Mouse (Mus musculus) thymus, adult 2 months (tissue): ENCODE results near the gene Macrod2.

Experiments used
- CTCF ChIP-seq: fragments of 200-500 bp; IDR thresholded peaks from 2 replicates; pipeline ENCODE4 v1.5.1; 2012; ENCODE audit warnings: mild to moderate bottlenecking, control low read depth, low read length, moderate library complexity, borderline replicate concordance; ENCODE audit not compliant: control insufficient read depth, poor library complexity, insufficient read depth; ENCODE audit errors: extremely low read depth
- POLR2A ChIP-seq: fragments of 200-500 bp; IDR thresholded peaks from 2 replicates; pipeline ENCODE4 v1.6.1; 2012; ENCODE audit warnings: mild to moderate bottlenecking, low read length, control low read depth, moderate library complexity; ENCODE audit not compliant: control insufficient read depth, poor library complexity, insufficient read depth; ENCODE audit errors: extremely low read depth

DNA sequence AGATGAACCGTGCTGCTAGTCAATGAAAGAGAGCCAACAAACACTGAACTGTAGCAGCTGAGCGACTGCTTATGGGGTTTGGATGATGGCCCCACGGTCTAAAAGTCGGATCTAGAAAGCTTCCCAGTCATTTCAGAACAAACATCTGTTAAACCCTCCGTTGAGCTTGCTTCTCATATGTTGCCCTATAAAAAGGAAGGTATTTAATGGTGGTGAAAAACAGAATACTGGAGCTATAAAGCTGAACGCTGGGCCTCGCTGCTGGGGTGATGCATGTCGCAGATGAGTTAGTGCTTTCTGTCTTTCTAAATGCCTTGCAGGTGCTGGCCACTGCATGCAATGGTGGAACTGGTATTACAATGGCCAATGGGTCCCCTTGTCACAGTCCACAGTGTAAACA, 1278.3 kb downstream of the Macrod2 start:
- TF ChIP-seq POLR2A (no peak), CTCF (no peak)
